Mouse (Mus musculus) effector memory CD4-positive, alpha-beta T cell, adult 7 months (primary cell): Measurements from ENCODE around the gene Slc25a20. TPM values are rescaled to one million over a fixed set of nuclear protein-coding genes. Genes with fewer than 3 reads are reported as not detected.

Experiments used
- polyA plus RNA-seq: library from polyadenylated mRNA; unstranded; fragments of 100-300 nt; shearing (Covaris generic); gene quantifications from one replicate; pipeline ENCODE4 v1.2.1, GENCODE M21; 2017

Gene Slc25a20
- polyA plus RNA-seq: 19.9 TPM

DNA sequence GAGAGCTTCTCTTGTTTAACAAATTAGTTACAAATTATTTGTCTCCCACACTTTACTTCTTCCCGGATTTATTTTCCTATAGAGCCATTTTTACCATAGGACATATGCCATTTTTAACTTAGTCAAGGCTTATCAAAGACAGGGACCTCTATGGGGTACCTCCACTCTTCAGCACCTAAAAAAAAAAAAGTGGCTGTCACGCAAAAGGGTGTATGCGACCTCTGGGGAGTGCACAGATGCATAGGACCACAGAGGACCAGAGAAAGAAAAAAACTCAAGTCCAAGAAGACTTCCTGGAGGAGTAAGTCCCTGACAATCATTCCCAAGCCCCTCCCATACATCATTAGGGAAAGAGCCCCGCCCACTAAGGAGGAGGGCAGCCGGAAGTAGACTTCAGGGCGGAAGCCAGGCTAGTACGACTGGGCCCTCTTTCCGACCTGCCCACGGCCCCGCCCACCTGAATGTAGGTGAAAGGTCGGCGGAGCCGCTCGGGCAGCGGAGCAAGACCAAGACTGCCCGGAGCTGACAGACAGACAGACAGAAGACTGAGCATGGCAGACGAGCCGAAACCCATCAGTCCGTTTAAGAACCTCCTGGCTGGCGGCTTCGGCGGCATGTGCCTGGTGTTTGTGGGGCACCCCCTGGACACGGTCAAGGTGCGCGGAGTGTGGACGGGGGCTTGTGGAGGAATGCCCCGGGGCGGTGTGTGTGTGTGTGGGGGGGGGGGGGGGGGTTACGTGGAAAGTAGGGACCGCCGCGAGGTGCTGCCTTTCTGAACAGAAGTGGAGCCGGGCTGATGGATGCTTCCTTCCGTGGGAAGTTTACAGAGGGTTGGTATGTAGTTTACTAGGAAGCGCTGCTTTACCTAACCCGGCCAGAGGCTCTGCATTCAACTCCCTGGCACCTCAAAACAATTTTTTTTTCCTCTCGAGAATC lies at the start of gene Slc25a20:
Gene Slc25a20, plus strand, starts transcription at position 412 of the 936 bp plus-strand sequence.

GRCm38 (mm10) chr9:108648611-108649560 lies 13.0 kb upstream of the Slc25a20 start, which contains the start of gene Arih2:
TSS of gene Arih2 (minus strand) at chr9:108649386.

GRCm38 (mm10) chr9:108689106-108689505 lies 27.2 kb downstream of the Slc25a20 start, which contains the start of gene Prkar2a:
TSS of gene Prkar2a (plus strand) at chr9:108689314.

Other genes with a start within 250 kb of the Slc25a20 start
- 0.43 TPM for gene Ccdc36, start 233.6 kb upstream of the Slc25a20 start, polyA plus RNA-seq
- gene BC048562, start 225.6 kb upstream of the Slc25a20 start, polyA plus RNA-seq: not detected
- gene Ccdc71, start 201.6 kb upstream of the Slc25a20 start, polyA plus RNA-seq: 27.8 TPM
- 9.5 TPM for gene Klhdc8b, start 200.5 kb upstream of the Slc25a20 start, polyA plus RNA-seq
- gene Lamb2, start 182.4 kb upstream of the Slc25a20 start, polyA plus RNA-seq: 0.46 TPM
- 150 TPM for gene Usp19, start 171.5 kb upstream of the Slc25a20 start, polyA plus RNA-seq
- gene Qars, start 154.4 kb upstream of the Slc25a20 start, polyA plus RNA-seq: 68.2 TPM
- 165 TPM for gene Qrich1, start 145.3 kb upstream of the Slc25a20 start, polyA plus RNA-seq
- gene Impdh2, start 101.8 kb upstream of the Slc25a20 start, polyA plus RNA-seq: 115 TPM
- gene Ndufaf3, start 94.7 kb upstream of the Slc25a20 start, polyA plus RNA-seq: 27.1 TPM
- 62.4 TPM for gene Dalrd3, start 92.2 kb upstream of the Slc25a20 start, polyA plus RNA-seq
- gene Wdr6, start 83.3 kb upstream of the Slc25a20 start, polyA plus RNA-seq: 25.4 TPM
- 8.5 TPM for gene P4htm, start 64.4 kb upstream of the Slc25a20 start, polyA plus RNA-seq
- 202 TPM for gene Arih2, start 12.7 kb upstream of the Slc25a20 start, polyA plus RNA-seq
- 33.7 TPM for gene Prkar2a, start 27.2 kb downstream of the Slc25a20 start, polyA plus RNA-seq
- gene Ip6k2, start 121.7 kb downstream of the Slc25a20 start, polyA plus RNA-seq: 33.8 TPM
- gene Nckipsd, start 146.3 kb downstream of the Slc25a20 start, polyA plus RNA-seq: 11.2 TPM
- gene Celsr3, start 164.2 kb downstream of the Slc25a20 start, polyA plus RNA-seq: 0.06 TPM
- 10.1 TPM for gene Slc26a6, start 191.2 kb downstream of the Slc25a20 start, polyA plus RNA-seq